Mouse (Mus musculus) adrenal gland, postnatal 36 days (tissue): ENCODE measurements around the gene 4931409K22Rik. TPM values are rescaled to one million over a fixed set of nuclear protein-coding genes. Genes with fewer than 3 reads are reported as not detected.
"Not testable (repeated sequence)": the region's sequence is repeated elsewhere in the genome, so short reads cannot be mapped to it uniquely, and the experiment has no call there.

Experiments
- DNase-seq, 2 experiments: peaks; one replicate each; pipeline ENCODE4 v3.0.0; 2021; ENCODE audit warnings: mixed read lengths in 1 of 2
- total RNA-seq, 2 experiments: library from RNA; stranded (reverse); gene quantifications; 2 replicates each; pipeline ENCODE4 v1.2.3; 2021

Gene 4931409K22Rik
- total RNA-seq, 2 experiments from 2014 or later: not detected

GRCm38 (mm10) chr5:24593230-24593629 lies 36.6 kb upstream of the 4931409K22Rik start:
- DNase-seq: no peak

- DNase-seq: peak; percentile 10 to 22
Measured at GRCm38 (mm10) chr5:24592471-24593160, 36.0 kb upstream of the 4931409K22Rik start.

- DNase-seq: peak; percentile 29 to 54
Measured at GRCm38 (mm10) chr5:24591796-24592470, 35.3 kb upstream of the 4931409K22Rik start.

- peak; percentile 78 to 83 for DNase-seq
Measured at GRCm38 (mm10) chr5:24591268-24591721, 34.7 kb upstream of the 4931409K22Rik start.

- DNase-seq: no peak
Measured at GRCm38 (mm10) chr5:24589511-24590500, 33.2 kb upstream of the 4931409K22Rik start.

GRCm38 (mm10) chr5:24587200-24587577 lies 30.6 kb upstream of the 4931409K22Rik start:
- DNase-seq: peak in 1 of 2 experiments; percentile 30

GRCm38 (mm10) chr5:24586547-24587199 lies 30.1 kb upstream of the 4931409K22Rik start, which contains the start of gene Chpf2:
Gene Chpf2 (plus strand): TSS chr5:24586741.
- DNase-seq: peak; percentile 89 to 90

GRCm38 (mm10) chr5:24586106-24586505 lies 29.5 kb upstream of the 4931409K22Rik start:
- DNase-seq: no peak

GRCm38 (mm10) chr5:24578109-24578963 lies 21.7 kb upstream of the 4931409K22Rik start:
- DNase-seq: no peak

GRCm38 (mm10) chr5:24577183-24577929 lies 20.7 kb upstream of the 4931409K22Rik start, which contains the start of gene Abcf2:
Gene Abcf2 (minus strand): TSS chr5:24577467.
- DNase-seq: peak; percentile 100

GRCm38 (mm10) chr5:24576801-24577182 lies 20.2 kb upstream of the 4931409K22Rik start:
- DNase-seq: peak; percentile 25 to 48

GRCm38 (mm10) chr5:24575948-24576347 lies 19.3 kb upstream of the 4931409K22Rik start:
- DNase-seq: no peak

- DNase-seq: not testable (repeated sequence)
Measured at GRCm38 (mm10) chr5:24555335-24555734, 1.3 kb downstream of the 4931409K22Rik start.

GRCm38 (mm10) chr5:24553621-24554244 lies 2.9 kb downstream of the 4931409K22Rik start:
- no peak for DNase-seq

- DNase-seq: no peak
Measured at GRCm38 (mm10) chr5:24551317-24551688, 5.3 kb downstream of the 4931409K22Rik start.

- peak in 1 of 2 experiments; percentile 15 for DNase-seq
Measured at GRCm38 (mm10) chr5:24550598-24551316, 5.9 kb downstream of the 4931409K22Rik start.

- no peak for DNase-seq
Measured at GRCm38 (mm10) chr5:24542643-24543042, 14.0 kb downstream of the 4931409K22Rik start.

- no peak for DNase-seq
Measured at GRCm38 (mm10) chr5:24541144-24541569, 15.5 kb downstream of the 4931409K22Rik start.
